Mouse (Mus musculus) intestine, embryonic 14.5 days (tissue): ENCODE data around the gene Myh9. TPM values are rescaled to one million over a fixed set of nuclear protein-coding genes. Genes with fewer than 3 reads are reported as not detected.

Source experiments
- ATAC-seq: fragments of 200-750 bp; cut with Nextera tagmentation; replicated peaks from 2 replicates; pipeline ENCODE4 v1.8.0; 2017; ENCODE audit warnings: low read depth, moderate number of reproducible peaks, moderate TSS enrichment, moderate library complexity; ENCODE audit not compliant: low FRiP score, low TSS enrichment
- DNase-seq: peaks from one replicate; pipeline ENCODE4 v3.0.0-alpha.2; 2018; ENCODE audit warnings: low spot score
- H3K27ac ChIP-seq: fragments of 300-500 bp; sonication (generic); 2 replicates; pipeline ENCODE4 v1.5.1; 2014; ENCODE audit warnings: low read depth, mild to moderate bottlenecking, control low read depth
- H3K27me3 ChIP-seq: fragments of 300-500 bp; sonication (generic); replicated peaks from 2 replicates; pipeline ENCODE4 v1.6.1; 2014; ENCODE audit warnings: low read length, control low read depth; ENCODE audit not compliant: control insufficient read depth, insufficient read depth
- H3K36me3 ChIP-seq: fragments of 300-500 bp; sonication (generic); 2 replicates; pipeline ENCODE4 v1.6.1; 2014; ENCODE audit warnings: low read length, control low read depth; ENCODE audit not compliant: control insufficient read depth, insufficient read depth
- H3K4me1 ChIP-seq: fragments of 300-500 bp; sonication (generic); replicated peaks from 2 replicates; pipeline ENCODE4 v1.6.1; 2014; ENCODE audit warnings: low read length, control low read depth, mixed read lengths; ENCODE audit not compliant: control insufficient read depth, insufficient read depth
- H3K4me2 ChIP-seq: fragments of 300-500 bp; sonication (generic); 2 replicates; pipeline ENCODE4 v1.6.1; 2014; ENCODE audit warnings: low read length
- H3K4me3 ChIP-seq: fragments of 300-500 bp; sonication (generic); 2 replicates; pipeline ENCODE4 v1.5.1; 2014; ENCODE audit warnings: low read depth, low read length, control low read depth, mixed read lengths
- H3K9ac ChIP-seq: fragments of 300-500 bp; sonication (generic); 2 replicates; pipeline ENCODE4 v1.6.1; 2014; ENCODE audit warnings: mild to moderate bottlenecking, low read length
- H3K9me3 ChIP-seq: fragments of 300-500 bp; sonication (generic); 2 replicates; pipeline ENCODE4 v1.6.1; 2016; ENCODE audit warnings: low read length, control low read depth; ENCODE audit not compliant: control insufficient read depth
- WGBS: fragments of 180-500 bp; shearing (Covaris S2); extraction: QIAGEN DNeasy Blood & Tissue Kit; methylation state at CpG from one replicate; pipeline ENCODE4 v1.1.7; 2014; 5-methylcytosine and 5-hydroxymethylcytosine counted together
- polyA plus RNA-seq: library from polyadenylated mRNA; unstranded; fragments of >200 nt; fragmentation: Nextera tagmentation; extraction: Ambion mirVana; gene quantifications from 2 replicates; pipeline ENCODE4 v1.2.1, GENCODE M21; 2014

Gene Myh9
- polyA plus RNA-seq, 1 experiment from 2014 or later = 72.2 TPM

DNA sequence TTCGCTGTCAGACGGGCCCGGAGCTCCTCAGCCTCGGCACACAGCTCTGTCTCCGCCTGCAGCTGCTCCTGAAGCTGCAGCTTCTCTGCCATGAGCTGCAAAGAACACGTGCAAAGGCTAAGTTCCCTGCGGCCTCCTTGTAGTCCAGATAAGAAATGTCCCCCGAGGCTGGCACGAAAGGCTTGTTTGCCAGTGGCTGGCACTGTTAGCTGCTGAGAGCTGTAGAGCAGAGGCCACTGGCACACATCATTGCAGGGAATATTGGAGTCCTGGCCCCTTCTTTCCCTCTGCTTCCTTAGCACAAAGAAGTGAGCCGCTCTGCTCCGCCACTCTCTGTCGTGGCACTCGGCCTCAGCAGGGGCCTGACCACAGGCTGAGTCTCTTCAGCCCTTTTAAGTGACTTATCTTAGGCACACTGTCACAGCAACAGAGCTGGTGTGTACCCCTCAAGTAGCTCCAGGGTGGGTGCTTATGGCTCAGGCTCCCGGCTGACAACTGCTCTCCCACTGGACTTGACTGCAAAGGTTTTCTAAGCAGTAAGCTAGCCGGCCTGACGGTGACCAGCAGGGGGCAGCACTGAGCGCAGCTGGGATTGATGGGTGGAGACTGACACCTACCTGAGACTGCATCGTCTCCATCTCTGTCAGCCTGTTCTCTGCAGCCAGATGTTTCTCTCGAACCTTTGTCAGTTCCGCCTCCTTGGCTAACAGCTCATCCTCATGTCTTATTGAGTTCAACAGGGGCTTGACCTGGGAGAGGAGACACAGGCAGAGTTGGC is 66.6 kb downstream of the Myh9 start:
- DNase-seq (peak; percentile 96), ATAC-seq (peak; percentile 39; the same call in 1 of the 2 replicates)
- Histone ChIP-seq H3K4me3 (no peak overlapping the region), H3K4me1 (no peaks in the 10 kb centered on the region), H3K9me3 (no peaks in the 10 kb centered on the region), H3K27me3 (no peaks in the 10 kb centered on the region), H3K4me2 (no peak overlapping the region), H3K9ac (no peak overlapping the region), H3K36me3 (peaks cover 98% of the 10 kb centered on the region), H3K27ac (no peak overlapping the region)
- 66% methylated on average over 20 of the region's 20 CpGs for WGBS

DNA sequence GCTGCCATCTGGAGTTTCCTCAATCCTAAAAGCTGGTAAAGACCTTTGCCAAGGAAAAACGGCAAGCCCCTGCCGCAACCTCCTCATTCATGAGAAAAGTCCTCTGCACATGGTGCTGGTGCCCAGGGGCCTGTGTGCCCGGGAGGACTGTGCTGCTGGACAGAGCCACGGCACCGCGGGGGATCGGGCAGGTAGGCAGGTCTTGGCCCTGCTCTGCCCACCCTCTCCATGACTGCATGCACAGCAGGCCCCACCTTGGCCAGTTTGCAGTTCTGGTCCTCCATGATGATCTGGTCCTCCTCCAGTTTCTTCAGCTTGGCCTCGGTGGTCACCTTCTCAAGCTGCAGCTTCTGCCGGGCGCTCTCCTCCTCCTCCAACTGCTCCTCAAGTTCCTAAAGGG is 67.7 kb downstream of the Myh9 start:
- DNase-seq = no peak
- no peak overlapping the region for H3K4me3 ChIP-seq
- 93% methylated on average over 10 of the region's 10 CpGs for WGBS
- H3K4me2 ChIP-seq = no peak overlapping the region
- no peak overlapping the region for H3K9ac ChIP-seq
- no peaks in the 10 kb centered on the region for H3K9me3 ChIP-seq
- H3K27me3 ChIP-seq = no peaks in the 10 kb centered on the region
- no peak overlapping the region for H3K27ac ChIP-seq
- no peak for ATAC-seq
- H3K36me3 ChIP-seq = peaks cover 98% of the 10 kb centered on the region
- no peaks in the 10 kb centered on the region for H3K4me1 ChIP-seq

DNA sequence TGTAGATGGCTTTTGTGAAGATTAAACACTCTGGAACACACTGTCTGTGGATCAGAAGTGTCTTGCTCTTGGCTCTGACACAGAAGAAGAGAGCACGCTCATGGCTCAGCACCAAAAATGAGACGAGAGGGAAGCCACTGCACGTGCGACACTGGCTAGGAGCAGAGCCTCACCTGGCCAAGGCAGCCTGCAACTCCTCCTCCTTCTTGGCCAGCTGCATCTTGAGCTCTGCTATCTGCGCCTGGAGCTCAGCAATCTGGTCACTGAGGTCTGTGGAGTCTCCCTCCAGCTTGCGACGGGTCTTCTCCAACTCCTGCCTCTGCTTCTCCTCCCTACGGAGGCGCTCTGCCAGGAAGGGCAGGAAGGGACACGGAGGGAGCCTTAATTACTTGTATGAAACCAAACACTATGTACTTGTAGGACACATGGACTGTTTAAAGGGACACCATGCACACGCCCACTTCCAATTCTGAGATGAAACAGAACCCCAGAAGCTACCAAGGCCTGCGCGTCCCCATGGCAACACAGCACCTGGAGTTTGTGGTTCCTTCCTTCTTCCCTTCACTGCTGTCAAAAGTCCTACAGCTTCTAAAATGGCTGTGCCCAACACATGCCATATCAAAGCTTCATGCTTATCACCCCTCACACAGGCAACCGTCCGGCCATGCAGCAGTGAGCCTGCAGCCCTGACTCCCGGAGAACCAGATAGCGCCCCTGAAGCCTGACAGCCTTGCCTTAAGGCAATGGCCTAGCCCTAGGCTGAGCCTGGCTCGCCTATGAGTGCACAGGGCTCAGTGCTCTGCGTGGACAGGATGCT is 68.7 kb downstream of the Myh9 start:
- no peaks in the 10 kb centered on the region for H3K4me1 ChIP-seq
- peak overlapping the region; percentile 29; the same call in 1 of the 2 replicates for H3K27ac ChIP-seq
- no peaks in the 10 kb centered on the region for H3K27me3 ChIP-seq
- peaks cover 98% of the 10 kb centered on the region for H3K36me3 ChIP-seq
- no peak for DNase-seq
- no peak overlapping the region for H3K4me2 ChIP-seq
- H3K4me3 ChIP-seq = no peak overlapping the region
- WGBS = 67% methylated on average over 18 of the region's 19 CpGs
- H3K9ac ChIP-seq = no peak overlapping the region
- no peaks in the 10 kb centered on the region for H3K9me3 ChIP-seq
- ATAC-seq = peak; percentile 48

DNA sequence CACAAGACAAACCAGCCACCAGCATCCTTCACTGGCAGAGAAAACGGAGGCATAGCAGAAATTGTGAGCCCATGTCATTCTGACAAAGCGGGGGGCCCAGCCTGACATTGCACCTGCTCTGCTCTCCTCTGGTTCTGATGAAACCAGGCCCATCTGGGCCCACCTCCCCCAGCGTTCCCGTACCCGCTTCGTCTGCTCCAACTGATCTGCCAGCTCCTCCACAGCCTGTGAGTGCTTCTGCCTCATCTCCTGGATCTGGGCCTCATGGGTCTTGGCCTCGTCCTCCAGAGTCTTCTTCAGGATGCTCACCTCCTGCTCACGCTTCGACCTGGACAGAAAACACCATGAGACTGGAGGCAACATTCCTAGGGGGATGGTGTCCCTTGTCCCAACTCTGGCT is 71.0 kb downstream of the Myh9 start:
- H3K27ac ChIP-seq = no peak overlapping the region
- H3K27me3 ChIP-seq = no peaks in the 10 kb centered on the region
- H3K4me1 ChIP-seq = no peaks in the 10 kb centered on the region
- WGBS = 91% methylated on average over 9 of the region's 9 CpGs
- H3K9me3 ChIP-seq = no peaks in the 10 kb centered on the region
- peaks cover 99% of the 10 kb centered on the region for H3K36me3 ChIP-seq
- no peak overlapping the region for H3K4me2 ChIP-seq
- DNase-seq = no peak
- no peak for ATAC-seq
- H3K4me3 ChIP-seq = no peak overlapping the region
- H3K9ac ChIP-seq = no peak overlapping the region

DNA sequence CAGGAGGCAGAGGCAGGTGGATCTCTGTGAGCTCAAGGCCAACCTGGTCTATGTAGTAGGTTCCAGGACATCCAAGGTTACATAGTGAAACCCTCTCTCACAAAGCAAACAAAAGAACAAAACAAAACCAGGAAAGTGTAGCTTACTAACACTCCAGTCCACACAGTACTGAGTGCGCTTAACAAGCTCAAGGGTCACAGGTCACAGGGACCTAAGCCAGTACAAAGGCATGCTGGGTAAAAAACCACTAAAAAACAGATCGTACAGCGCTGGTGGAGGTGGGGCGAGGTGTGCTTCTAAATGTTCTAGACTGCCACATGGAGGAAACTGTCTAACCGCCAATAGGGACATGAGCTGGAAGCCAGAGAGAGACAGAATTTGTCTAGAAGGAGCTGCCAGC is 71.6 kb downstream of the Myh9 start:
- no peak overlapping the region for H3K9ac ChIP-seq
- no peaks in the 10 kb centered on the region for H3K9me3 ChIP-seq
- no peaks in the 10 kb centered on the region for H3K27me3 ChIP-seq
- 95% methylated on average over 5 of the region's 5 CpGs for WGBS
- peaks cover 99% of the 10 kb centered on the region for H3K36me3 ChIP-seq
- DNase-seq = no peak
- no peak overlapping the region for H3K27ac ChIP-seq
- no peak for ATAC-seq
- H3K4me3 ChIP-seq = no peak overlapping the region
- H3K4me1 ChIP-seq = no peaks in the 10 kb centered on the region
- no peak overlapping the region for H3K4me2 ChIP-seq

DNA sequence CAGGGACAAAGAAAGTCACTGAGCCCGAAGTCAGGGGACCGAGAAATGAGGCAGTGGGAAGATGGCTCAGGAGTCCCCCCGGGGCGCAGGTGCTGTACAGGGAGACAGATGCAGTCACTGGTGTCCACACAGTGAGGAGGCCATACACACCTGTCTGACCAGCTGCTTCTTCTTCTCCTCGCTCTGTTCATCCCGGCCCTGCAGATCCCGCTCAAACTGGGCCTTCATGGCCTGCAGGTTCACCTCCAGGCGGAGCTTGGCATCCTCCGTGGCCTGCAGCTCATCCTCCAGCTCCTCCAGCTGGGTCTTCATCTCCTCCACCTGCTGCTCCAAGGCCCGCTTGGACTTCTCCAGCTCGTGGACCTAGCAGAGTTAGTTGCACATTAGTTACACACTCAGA is 75.0 kb downstream of the Myh9 start:
- Histone ChIP-seq H3K4me2 (no peak overlapping the region), H3K9ac (no peak overlapping the region), H3K9me3 (no peaks in the 10 kb centered on the region), H3K36me3 (peaks cover 100% of the 10 kb centered on the region), H3K27ac (no peak overlapping the region), H3K27me3 (no peaks in the 10 kb centered on the region), H3K4me1 (no peaks in the 10 kb centered on the region), H3K4me3 (no peak overlapping the region)
- no peak for ATAC-seq
- WGBS = 94% methylated on average over 11 of the region's 11 CpGs
- no peak for DNase-seq

DNA sequence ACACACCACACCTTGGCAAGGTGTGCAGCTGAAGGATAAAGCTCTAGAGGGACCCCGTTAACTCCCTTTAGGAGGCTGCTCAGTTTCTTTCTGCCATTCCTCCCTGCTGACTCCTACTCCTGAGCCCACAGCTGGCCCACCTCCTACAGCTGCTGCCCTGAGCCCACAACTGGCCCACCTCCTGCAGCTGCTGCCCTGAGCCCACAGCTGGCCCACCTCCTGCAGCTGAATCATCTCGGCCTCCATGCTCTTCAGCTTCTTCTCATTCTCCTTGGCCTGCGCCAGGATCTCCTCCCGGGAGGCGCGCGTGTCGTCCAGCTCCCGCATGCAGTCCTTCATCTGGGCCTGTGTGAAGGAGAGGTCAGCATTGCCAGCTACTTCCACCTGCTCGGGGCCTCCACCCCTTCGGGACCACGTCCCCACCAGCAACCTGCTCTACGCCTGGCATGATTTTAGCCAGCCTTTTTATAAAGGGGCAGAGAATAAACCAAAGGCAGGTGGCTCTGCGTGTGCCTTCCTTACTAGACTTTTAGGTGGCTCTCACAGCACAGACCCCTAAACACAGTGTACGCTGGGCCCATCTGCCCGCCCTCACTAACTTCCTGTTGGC is 76.4 kb downstream of the Myh9 start:
- Histone ChIP-seq H3K9me3 (no peaks in the 10 kb centered on the region), H3K4me1 (no peaks in the 10 kb centered on the region), H3K4me3 (no peak overlapping the region), H3K27me3 (no peaks in the 10 kb centered on the region), H3K36me3 (peaks cover 100% of the 10 kb centered on the region), H3K4me2 (no peak overlapping the region), H3K27ac (no peak overlapping the region), H3K9ac (no peak overlapping the region)
- ATAC-seq (no peak), DNase-seq (no peak)
- 88% methylated on average over 16 of the region's 16 CpGs for WGBS

DNA sequence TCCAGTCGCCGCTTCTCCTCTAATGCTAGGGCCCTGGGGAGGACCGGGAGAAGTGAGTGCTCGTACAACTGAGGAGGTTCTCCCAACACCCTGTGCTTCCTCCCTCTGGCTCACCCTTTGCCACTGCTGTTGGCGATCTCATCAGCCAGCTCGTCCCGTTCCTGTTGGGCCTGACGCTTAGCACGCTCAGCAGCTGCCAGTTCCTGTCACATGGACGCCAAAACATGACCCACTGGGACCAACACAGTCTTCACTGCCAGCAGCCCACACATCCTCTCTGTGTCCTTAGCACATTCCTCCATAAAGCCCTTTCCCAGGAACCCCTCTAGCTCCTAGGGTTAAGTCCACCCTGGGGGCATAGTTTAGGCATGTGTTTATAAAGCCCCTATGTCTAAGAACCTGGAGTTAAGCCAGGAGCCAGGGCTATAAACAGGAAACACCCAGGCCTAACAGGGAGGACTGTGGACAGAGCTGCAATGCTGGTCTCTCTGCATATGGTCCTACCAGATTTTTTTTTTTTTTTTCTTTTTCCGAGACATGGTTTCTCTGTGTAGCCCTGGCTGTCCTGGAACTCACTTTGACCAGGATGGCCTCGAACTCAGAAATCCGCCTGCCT is 77.5 kb downstream of the Myh9 start:
- no peak overlapping the region for H3K4me3 ChIP-seq
- DNase-seq = no peak
- ATAC-seq = no peak
- no peak overlapping the region for H3K27ac ChIP-seq
- H3K4me2 ChIP-seq = no peak overlapping the region
- H3K36me3 ChIP-seq = peaks cover 95% of the 10 kb centered on the region
- no peaks in the 10 kb centered on the region for H3K27me3 ChIP-seq
- 62% methylated on average over 13 of the region's 13 CpGs for WGBS
- no peaks in the 10 kb centered on the region for H3K9me3 ChIP-seq
- no peaks in the 10 kb centered on the region for H3K4me1 ChIP-seq
- H3K9ac ChIP-seq = no peak overlapping the region
